29 mouse cellular contexts compared by ENCODE assay signal in genomic region chr1:106503407-106503806, GRCm38 (mm10).
DNase-seq lines count a peak whose midpoint lies in the region; ATAC-seq and TF ChIP-seq lines count a peak whose summit lies in the region.
"Had no signal": no experiment of that assay in that cellular context is flagged by ENCODE, and none has a peak within 500 bp of the region (broad histone marks: within the 10 kb centered on the region; RNA-seq: fewer than 3 reads in every experiment).

No protein-coding gene starts in this region.

- no peak overlapping the region for H3K9ac ChIP-seq in forebrain, embryonic 16.5 days (replicated peaks; ENCODE audit: low read depth, low read length)
- H3K9ac ChIP-seq in forebrain, embryonic 15.5 days (replicated peaks) = no peak overlapping the region
- H3K9ac ChIP-seq: embryonic facial prominence, embryonic 13.5 days; hindbrain, embryonic 12.5 days; hindbrain, embryonic 15.5 days had no signal

- no peaks in the 10 kb centered on the region for H3K9me3 ChIP-seq in forebrain, embryonic 16.5 days (ENCODE audit: control insufficient read depth, low read length)
- H3K9me3 ChIP-seq in forebrain, embryonic 15.5 days = no peaks in the 10 kb centered on the region
- H3K9me3 ChIP-seq: embryonic facial prominence, embryonic 10.5 days; embryonic facial prominence, embryonic 13.5 days; G1E; hindbrain, embryonic 12.5 days; hindbrain, embryonic 15.5 days had no signal

- intact Hi-C loops in left cerebral cortex, postnatal 4 days (cut with DNase I) = no loop called here
- intact Hi-C loops in left cerebral cortex, postnatal 36 days (cut with DNase I) = loop anchor here (5.0 kb wide), 1 partner anchor 76 kb away; no protein-coding TSS in a partner anchor

- no peak for TF ChIP-seq POLR2A in brain, embryonic 14.5 days (IDR thresholded peaks at IDR 0.05; ENCODE audit: borderline replicate concordance, extremely low read depth, insufficient read depth, insufficient read length, poor library complexity, severe bottlenecking)

- H3K4me1 ChIP-seq in forebrain, embryonic 16.5 days (replicated peaks; ENCODE audit: control insufficient read depth, insufficient read depth, low read length) = no peaks in the 10 kb centered on the region
- H3K4me1 ChIP-seq in forebrain, embryonic 15.5 days = no peaks in the 10 kb centered on the region
- H3K4me1 ChIP-seq: hindbrain, embryonic 12.5 days; hindbrain, embryonic 15.5 days had no signal

- H3K27ac ChIP-seq in forebrain, embryonic 16.5 days (ENCODE audit: low read length) = no peak overlapping the region
- H3K27ac ChIP-seq in forebrain, embryonic 15.5 days (replicated peaks) = no peak overlapping the region
- H3K27ac ChIP-seq: embryonic facial prominence, embryonic 10.5 days; embryonic facial prominence, embryonic 13.5 days; gastrocnemius, adult 2 months; hindbrain, embryonic 12.5 days; hindbrain, embryonic 15.5 days had no signal

- H3K27me3 ChIP-seq in forebrain, embryonic 16.5 days (replicated peaks; ENCODE audit: control insufficient read depth, insufficient read depth, low read length) = no peaks in the 10 kb centered on the region
- no peaks in the 10 kb centered on the region for H3K27me3 ChIP-seq in forebrain, embryonic 15.5 days
- H3K27me3 ChIP-seq: CH12.LX; embryonic facial prominence, embryonic 13.5 days; hindbrain, embryonic 12.5 days; hindbrain, embryonic 15.5 days; Patski had no signal

- H3K36me3 ChIP-seq in forebrain, embryonic 16.5 days (ENCODE audit: control insufficient read depth, insufficient read depth) = no peaks in the 10 kb centered on the region
- H3K36me3 ChIP-seq in forebrain, embryonic 15.5 days = no peaks in the 10 kb centered on the region
- H3K36me3 ChIP-seq: embryonic facial prominence, embryonic 10.5 days; embryonic facial prominence, embryonic 13.5 days; G1E; hindbrain, embryonic 12.5 days; hindbrain, embryonic 15.5 days had no signal

- TF ChIP-seq CTCF in brain, embryonic 14.5 days (IDR thresholded peaks at IDR 0.05; ENCODE audit: borderline replicate concordance, extremely low read depth, insufficient read depth, insufficient read length) = no peak

- peak; percentile 52; the same call in 1 of the 2 replicates for ATAC-seq in forebrain, embryonic 16.5 days
- no peak; the same call in 1 of the 2 replicates for ATAC-seq in forebrain, embryonic 15.5 days (replicated peaks)
- ATAC-seq: inflammation-experienced regulatory T-cells, adult 6 months; intestine, embryonic 16.5 days; Patski had no signal

- H3K4me2 ChIP-seq in forebrain, embryonic 16.5 days (ENCODE audit: low read length) = no peak overlapping the region
- H3K4me2 ChIP-seq in forebrain, embryonic 15.5 days (replicated peaks) = no peak overlapping the region
- H3K4me2 ChIP-seq: embryonic facial prominence, embryonic 13.5 days; heart, embryonic 11.5 days; hindbrain, embryonic 12.5 days; hindbrain, embryonic 15.5 days had no signal

- no peak overlapping the region for H3K4me3 ChIP-seq in forebrain, embryonic 16.5 days (replicated peaks; ENCODE audit: low read length)
- H3K4me3 ChIP-seq in forebrain, embryonic 15.5 days = no peak overlapping the region
- H3K4me3 ChIP-seq: embryonic facial prominence, embryonic 10.5 days; embryonic facial prominence, embryonic 13.5 days; erythroblast, embryonic 14.5 days; gastrocnemius, adult 2 months; hindbrain, embryonic 12.5 days; hindbrain, embryonic 15.5 days had no signal

- WGBS in forebrain, embryonic 16.5 days = 74% methylated on average over 4 of the region's 4 CpGs
- WGBS in forebrain, embryonic 15.5 days = 66% methylated on average over 4 of the region's 4 CpGs

- DNase-seq in cerebellum, postnatal 14 days = peak; percentile 28 to 57
- no peak for DNase-seq in cerebellum, adult 11 months
- DNase-seq in left cerebral cortex, postnatal 4 days = peak; percentile 40
- no peak for DNase-seq in left cerebral cortex, postnatal 36 days (ENCODE audit: low spot score in 2 of 2)
- DNase-seq in brain, embryonic 14.5 days (ENCODE audit: low read depth) = peak; percentile 58
- no peak for DNase-seq in layer of hippocampus, adult 9-10 months (ENCODE audit: low spot score)
- DNase-seq: adrenal gland, postnatal 10 days; B cell, adult 2 months; cerebellum, adult 11-12 months; cerebellum, adult 8-10 months; cerebellum, postnatal 36 days; embryo, embryonic 11 days; gastrocnemius, adult 2 months; gastrocnemius, postnatal 14 days; heart, adult 11 months; kidney, adult 18-20 months had no signal

Comparison
In these comparisons a context has a peak if more than half of its experiments do, and no peak if none do; other contexts are left out.
1. DNase-seq: peak in cerebellum, postnatal 14 days (2 of 2), left cerebral cortex, postnatal 4 days (single experiment) and brain, embryonic 14.5 days (single experiment); none in cerebellum, adult 11 months (single experiment), left cerebral cortex, postnatal 36 days (0 of 2) and layer of hippocampus, adult 9-10 months (single experiment).